Mouse (Mus musculus) intestine, postnatal 0 days (tissue): ENCODE data around the gene Hes3. TPM values are rescaled to one million over a fixed set of nuclear protein-coding genes. Genes with fewer than 3 reads are reported as not detected.
A peak's percentile ranks its signal among the peaks of the same experiment; 100 is the strongest.

Experiments
- ATAC-seq: fragments of 200-750 bp; cut with Nextera tagmentation; 2 replicates; pipeline ENCODE4 v1.8.0; 2017; ENCODE audit warnings: mild to moderate bottlenecking, moderate TSS enrichment, moderate library complexity
- H3K27ac ChIP-seq: fragments of 300-500 bp; sonication (generic); 2 replicates; pipeline ENCODE4 v1.5.1; 2014; ENCODE audit warnings: mild to moderate bottlenecking, low read depth, low read length, moderate library complexity
- H3K27me3 ChIP-seq: fragments of 300-500 bp; sonication (generic); replicated peaks from 2 replicates; pipeline ENCODE4 v1.6.1; 2014; ENCODE audit warnings: low read length, mixed read lengths; ENCODE audit not compliant: control insufficient read depth, insufficient read depth
- H3K36me3 ChIP-seq: fragments of 300-500 bp; sonication (generic); 2 replicates; pipeline ENCODE4 v1.6.1; 2014; ENCODE audit warnings: mild to moderate bottlenecking, moderate library complexity; ENCODE audit not compliant: control insufficient read depth, insufficient read depth
- H3K4me1 ChIP-seq: fragments of 300-500 bp; sonication (generic); replicated peaks from 2 replicates; pipeline ENCODE4 v1.6.1; 2014; ENCODE audit warnings: antibody characterized with exemption, low read length, mixed read lengths; ENCODE audit not compliant: control insufficient read depth, insufficient read depth
- H3K4me2 ChIP-seq: fragments of 300-500 bp; sonication (generic); replicated peaks from 2 replicates; pipeline ENCODE4 v1.6.1; 2014; ENCODE audit warnings: low read depth, mild to moderate bottlenecking, moderate library complexity
- H3K4me3 ChIP-seq: fragments of 300-500 bp; sonication (generic); 2 replicates; pipeline ENCODE4 v1.5.1; 2014; ENCODE audit warnings: low read depth, low read length
- H3K9ac ChIP-seq: fragments of 300-500 bp; sonication (generic); 2 replicates; pipeline ENCODE4 v1.6.1; 2014; ENCODE audit warnings: mild to moderate bottlenecking, low read depth, low read length
- H3K9me3 ChIP-seq: fragments of 300-500 bp; sonication (generic); 2 replicates; pipeline ENCODE4 v1.6.1; 2016; ENCODE audit warnings: mixed run types; ENCODE audit not compliant: control insufficient read depth
- CTCF ChIP-seq: sonication (generic); IDR thresholded peaks from 2 replicates; pipeline ENCODE4 v1.5.1; 2016; ENCODE audit warnings: low read depth, mild to moderate bottlenecking, control low read depth, antibody characterized with exemption, moderate library complexity
- WGBS: fragments of 180-500 bp; shearing (Covaris S2); extraction: QIAGEN DNeasy Blood & Tissue Kit; methylation state at CpG from one replicate; pipeline ENCODE4 v1.1.7; 2014; 5-methylcytosine and 5-hydroxymethylcytosine counted together
- polyA plus RNA-seq: library from polyadenylated mRNA; unstranded; fragments of >200 nt; fragmentation: Nextera tagmentation; extraction: Ambion mirVana; gene quantifications from 2 replicates; pipeline ENCODE4 v1.2.1, GENCODE M21; 2015

The Hes3 gene
- polyA plus RNA-seq, 1 experiment from 2014 or later: not detected

DNA sequence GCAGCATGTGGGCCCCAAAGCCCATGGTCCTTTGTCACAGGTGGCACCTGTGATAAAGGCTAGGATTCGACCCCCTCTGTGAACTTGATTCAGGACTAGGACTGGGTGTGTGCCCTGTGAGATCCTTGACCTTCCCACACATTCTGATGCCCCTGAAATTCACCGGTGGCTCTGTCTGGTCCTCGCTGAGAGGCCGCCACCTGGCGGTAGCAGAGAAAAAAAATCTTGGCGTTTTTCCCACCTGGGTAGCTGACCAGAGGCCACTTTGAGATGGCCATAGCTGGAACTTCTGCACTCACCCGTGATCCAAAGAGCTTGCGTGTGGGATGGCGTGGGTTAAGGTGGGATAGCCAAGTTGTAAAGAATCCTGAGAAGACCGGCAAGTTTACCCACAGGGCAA, 6.0 kb downstream of the Hes3 start:
- H3K4me1 ChIP-seq: no peaks in the 10 kb centered on the region
- no peak overlapping the region for H3K4me2 ChIP-seq
- no peaks in the 10 kb centered on the region for H3K9me3 ChIP-seq
- ATAC-seq: no peak
- 2% methylated on average over 10 of the region's 10 CpGs for WGBS
- H3K9ac ChIP-seq: no peak overlapping the region
- H3K36me3 ChIP-seq: no peaks in the 10 kb centered on the region; the same call in 1 of the 2 replicates
- peaks cover 85% of the 10 kb centered on the region for H3K27me3 ChIP-seq
- H3K4me3 ChIP-seq: no peak overlapping the region
- no peak overlapping the region for H3K27ac ChIP-seq
- peak; percentile 81 for TF ChIP-seq CTCF

DNA sequence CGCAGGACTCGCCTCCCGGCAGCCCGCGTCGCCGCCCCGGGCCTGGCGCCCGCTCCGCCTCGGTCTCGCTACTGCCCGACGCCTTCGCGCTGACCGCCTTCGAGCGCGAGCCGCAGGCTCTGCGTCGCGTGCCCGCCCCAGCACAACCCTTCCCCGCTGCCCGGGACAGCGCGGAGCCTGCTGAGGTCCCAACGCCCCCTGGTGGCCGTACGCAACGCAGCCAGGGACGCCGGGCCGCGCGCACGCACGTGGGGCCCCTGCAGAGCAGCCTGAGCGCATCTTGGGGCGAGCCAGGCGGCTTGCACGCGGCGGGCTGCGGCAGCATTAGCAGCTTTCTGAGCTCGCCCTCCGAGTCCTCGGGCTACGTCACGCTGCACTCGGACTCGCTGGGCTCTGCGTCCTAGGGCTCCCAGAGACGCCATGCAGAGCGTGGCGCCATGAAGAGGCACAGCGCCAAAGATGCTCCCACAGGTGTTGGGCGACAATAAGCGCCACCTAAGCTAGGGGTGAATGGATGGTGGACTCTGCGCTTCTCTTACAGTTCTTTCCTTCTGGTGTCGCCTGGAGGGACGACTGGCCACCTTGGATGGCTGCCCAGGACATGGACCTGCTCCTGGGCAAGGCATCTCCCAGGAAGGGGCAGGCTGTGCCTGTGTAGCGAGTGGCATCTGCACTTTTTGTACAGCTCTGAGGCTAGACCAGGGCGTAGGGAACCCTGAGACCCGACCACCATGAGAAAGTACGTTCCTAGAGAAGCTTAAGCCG, 8.1 kb downstream of the Hes3 start:
- H3K4me1 ChIP-seq: no peaks in the 10 kb centered on the region
- peaks cover 73% of the 10 kb centered on the region for H3K27me3 ChIP-seq
- no peak overlapping the region for H3K9ac ChIP-seq
- H3K36me3 ChIP-seq: no peaks in the 10 kb centered on the region; the same call in 1 of the 2 replicates
- peak overlapping the region; percentile 46 for H3K4me2 ChIP-seq
- peak; percentile 79 for ATAC-seq
- H3K27ac ChIP-seq: no peak overlapping the region
- peak overlapping the region; percentile 18 for H3K4me3 ChIP-seq
- 7% methylated on average over 70 of the region's 70 CpGs for WGBS
- H3K9me3 ChIP-seq: no peaks in the 10 kb centered on the region
- peak; percentile 98 for TF ChIP-seq CTCF

DNA sequence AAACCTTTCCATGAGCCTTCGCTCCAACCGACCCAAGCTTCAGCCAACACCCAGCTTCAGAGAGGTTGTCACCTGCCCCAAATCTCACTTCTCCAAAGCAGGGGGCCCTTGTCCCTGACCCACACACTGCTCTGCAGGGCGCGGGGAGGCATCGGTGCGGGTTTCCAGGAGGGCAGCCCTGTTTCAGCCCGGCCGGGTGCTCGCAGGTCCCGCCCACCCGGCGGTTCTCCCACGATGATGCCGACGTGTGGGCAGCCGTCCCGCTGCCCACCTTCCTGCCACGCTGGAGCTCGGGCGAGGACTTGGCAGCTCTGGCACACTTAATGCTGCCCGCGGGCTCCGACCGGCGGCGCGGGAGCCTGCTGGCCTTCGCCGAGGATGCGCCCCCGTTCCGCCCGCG, 8.7 kb downstream of the Hes3 start:
- Histone ChIP-seq H3K36me3 (no peaks in the 10 kb centered on the region; the same call in 1 of the 2 replicates), H3K9me3 (no peaks in the 10 kb centered on the region), H3K9ac (no peak overlapping the region; the same call in 1 of the 2 replicates), H3K27ac (no peak overlapping the region), H3K4me3 (peak overlapping the region; percentile 18), H3K4me2 (peak overlapping the region; percentile 46), H3K27me3 (peaks cover 66% of the 10 kb centered on the region), H3K4me1 (no peaks in the 10 kb centered on the region)
- no peak for TF ChIP-seq CTCF
- ATAC-seq: no peak
- WGBS: 21% methylated on average over 34 of the region's 34 CpGs

DNA sequence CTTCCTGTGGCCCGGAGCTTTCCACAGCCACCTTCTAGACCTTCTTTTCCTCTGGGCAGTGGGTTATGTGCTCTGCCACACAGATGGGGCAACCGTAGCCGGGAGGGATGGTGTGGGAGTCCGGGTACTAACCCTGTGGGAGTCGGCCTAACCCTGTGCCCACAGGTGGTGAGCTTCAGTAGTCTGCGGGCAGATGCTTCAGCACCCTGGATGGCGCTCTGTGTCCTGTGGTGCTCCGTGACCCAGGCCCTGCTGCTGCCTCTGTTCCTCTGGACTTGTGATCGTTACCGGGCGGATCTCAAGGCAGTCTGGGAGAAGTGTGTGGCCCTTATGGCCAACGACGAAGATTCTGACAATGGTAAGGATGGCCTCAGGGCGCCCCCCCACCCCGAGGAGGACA, 9.9 kb downstream of the Hes3 start:
- 55% methylated on average over 15 of the region's 15 CpGs for WGBS
- Histone ChIP-seq H3K4me1 (no peaks in the 10 kb centered on the region), H3K4me3 (no peak overlapping the region), H3K27me3 (peaks cover 55% of the 10 kb centered on the region), H3K9me3 (no peaks in the 10 kb centered on the region), H3K4me2 (no peak overlapping the region), H3K36me3 (no peaks in the 10 kb centered on the region; the same call in 1 of the 2 replicates), H3K27ac (no peak overlapping the region), H3K9ac (no peak overlapping the region)
- no peak for ATAC-seq
- no peak for TF ChIP-seq CTCF

DNA sequence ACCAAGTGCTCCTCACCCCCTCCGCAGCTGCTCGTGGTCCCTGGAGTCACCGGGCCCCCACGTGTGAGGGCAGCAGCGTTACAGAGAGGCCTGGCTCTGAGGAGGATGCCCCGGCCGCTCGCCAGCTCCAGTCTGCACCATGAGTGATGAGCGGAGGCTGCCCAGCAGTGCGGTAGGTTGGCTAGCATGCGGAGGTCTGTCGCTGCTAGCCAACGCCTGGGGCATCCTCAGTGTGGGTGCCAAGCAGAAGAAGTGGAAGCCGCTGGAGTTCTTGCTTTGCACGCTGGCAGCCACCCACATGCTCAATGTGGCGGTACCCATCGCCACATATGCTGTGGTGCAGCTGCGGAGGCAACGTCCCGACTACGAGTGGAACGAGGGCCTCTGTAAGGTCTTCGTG, 12.5 kb downstream of the Hes3 start:
- ATAC-seq: no peak
- Histone ChIP-seq H3K4me2 (no peak overlapping the region), H3K4me1 (no peaks in the 10 kb centered on the region), H3K9me3 (no peaks in the 10 kb centered on the region), H3K9ac (no peak overlapping the region), H3K27me3 (peaks cover 40% of the 10 kb centered on the region), H3K36me3 (no peaks in the 10 kb centered on the region; the same call in 1 of the 2 replicates), H3K27ac (no peak overlapping the region), H3K4me3 (no peak overlapping the region)
- WGBS: 89% methylated on average over 23 of the region's 23 CpGs
- TF ChIP-seq CTCF: no peak

DNA sequence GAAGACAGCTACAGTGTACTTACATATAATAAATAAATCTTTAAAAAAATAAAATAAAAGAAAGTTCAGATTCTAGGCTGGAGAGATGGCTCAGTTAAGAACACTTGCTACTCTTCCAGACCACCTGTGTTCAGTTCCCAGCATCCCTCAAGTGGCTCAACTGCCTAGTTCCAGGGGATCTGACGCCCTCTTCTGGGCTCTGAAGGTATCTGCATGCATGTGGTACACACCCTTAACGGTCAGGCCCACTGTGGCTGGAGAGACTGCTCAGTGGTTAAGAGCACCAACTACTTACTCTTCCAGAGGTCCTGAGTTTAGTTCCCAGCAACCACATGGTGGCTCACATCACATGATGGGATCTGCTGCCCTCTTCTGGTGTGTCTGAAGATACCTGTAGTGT, 13.5 kb downstream of the Hes3 start:
- peaks cover 34% of the 10 kb centered on the region for H3K27me3 ChIP-seq
- H3K27ac ChIP-seq: no peak overlapping the region
- TF ChIP-seq CTCF: peak; percentile 33

More for the DNA sequence above, 13.5 kb downstream of the Hes3 start:
- no peak overlapping the region for H3K4me2 ChIP-seq
- no peak for ATAC-seq
- WGBS: 68% methylated on average over 2 of the region's 2 CpGs
- no peaks in the 10 kb centered on the region; the same call in 1 of the 2 replicates for H3K36me3 ChIP-seq
- no peak overlapping the region for H3K4me3 ChIP-seq
- no peak overlapping the region for H3K9ac ChIP-seq
- no peaks in the 10 kb centered on the region for H3K4me1 ChIP-seq
- H3K9me3 ChIP-seq: no peaks in the 10 kb centered on the region
